Mouse (Mus musculus) ES-Bruce4 (cell line): ENCODE data around the gene Siglece.

Experiments used
- CTCF ChIP-seq: IDR thresholded peaks from one replicate; pipeline ENCODE4 v1.8.1; 2011; ENCODE audit warnings: low read depth, low read length
- EP300 ChIP-seq: IDR thresholded peaks from 2 replicates; pipeline ENCODE4 v1.6.1; 2011; ENCODE audit warnings: low read depth, low read length; ENCODE audit not compliant: insufficient read depth
- POLR2A ChIP-seq: IDR thresholded peaks from one replicate; pipeline ENCODE4 v1.8.1; 2011; ENCODE audit warnings: low read length; ENCODE audit not compliant: insufficient read depth

GRCm38 (mm10) chr7:43613816-43614551, 46.0 kb downstream of the Siglece start:
- no peak for TF ChIP-seq CTCF
- no peak for TF ChIP-seq POLR2A
- no peak for TF ChIP-seq EP300
